Mouse (Mus musculus) midbrain, embryonic 10.5 days (tissue): ENCODE results near the gene Fndc9. TPM values are rescaled to one million over a fixed set of nuclear protein-coding genes. Genes with fewer than 3 reads are reported as not detected.

Experiments
- DNase-seq: peaks from one replicate; pipeline ENCODE4 v3.0.0-alpha.2; 2017; ENCODE audit warnings: low spot score
- H3K27ac ChIP-seq: fragments of 300-500 bp; sonication (generic); replicated peaks from 2 replicates; pipeline ENCODE4 v1.5.1; 2016; ENCODE audit warnings: mild to moderate bottlenecking
- H3K27me3 ChIP-seq: fragments of 300-500 bp; sonication (generic); 2 replicates; pipeline ENCODE4 v1.6.1; 2016; ENCODE audit warnings: low read depth, mild to moderate bottlenecking; ENCODE audit not compliant: poor library complexity, severe bottlenecking
- H3K36me3 ChIP-seq: fragments of 300-500 bp; sonication (generic); 2 replicates; pipeline ENCODE4 v1.6.1; 2016; ENCODE audit warnings: mild to moderate bottlenecking, moderate library complexity
- H3K4me1 ChIP-seq: fragments of 300-500 bp; sonication (generic); 2 replicates; pipeline ENCODE4 v1.6.1; 2016
- H3K4me3 ChIP-seq: fragments of 300-500 bp; sonication (generic); 2 replicates; pipeline ENCODE4 v1.5.1; 2016; ENCODE audit warnings: mild to moderate bottlenecking, moderate library complexity
- H3K9me3 ChIP-seq: fragments of 300-500 bp; sonication (generic); replicated peaks from 2 replicates; pipeline ENCODE4 v1.6.1; 2016; ENCODE audit warnings: mild to moderate bottlenecking
- WGBS: fragments of 180-500 bp; shearing (Covaris S2); methylation state at CpG from one replicate; pipeline ENCODE4 v1.1.7; 2016; 5-methylcytosine and 5-hydroxymethylcytosine counted together
- polyA plus RNA-seq: library from polyadenylated mRNA; unstranded; fragments of >200 nt; fragmentation: Nextera tagmentation; extraction: Ambion mirVana; gene quantifications from 2 replicates; pipeline ENCODE4 v1.2.1, GENCODE M21; 2016

Fndc9 gene
- polyA plus RNA-seq, 1 experiment from 2014 or later: 0.75 TPM

DNA sequence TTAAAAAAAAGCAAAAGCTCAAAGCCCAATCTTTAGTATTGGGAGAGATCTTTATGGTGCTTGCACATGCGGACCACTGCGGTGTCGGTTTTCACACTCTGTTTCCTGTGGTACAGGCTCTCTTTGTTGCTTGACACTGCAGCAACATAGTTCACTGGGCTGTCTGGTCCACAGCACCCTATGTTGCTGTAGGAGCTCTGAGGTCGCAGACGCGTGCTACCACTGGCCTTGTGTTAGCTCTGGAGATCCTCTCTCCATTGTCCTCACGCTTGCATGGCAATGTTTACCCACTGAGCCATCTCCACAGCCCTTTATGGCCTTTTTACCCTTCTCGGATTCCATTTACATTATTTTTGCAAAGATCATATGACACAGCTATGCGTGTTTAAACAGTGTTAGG is 34.1 kb downstream of the Fndc9 start:
- Histone ChIP-seq H3K4me3 (no peak overlapping the region), H3K36me3 (peaks cover 52% of the 10 kb centered on the region), H3K27me3 (no peaks in the 10 kb centered on the region), H3K9me3 (no peaks in the 10 kb centered on the region), H3K27ac (no peak overlapping the region), H3K4me1 (no peaks in the 10 kb centered on the region)
- no peak for DNase-seq
- WGBS: 81% methylated on average over 9 of the region's 9 CpGs

DNA sequence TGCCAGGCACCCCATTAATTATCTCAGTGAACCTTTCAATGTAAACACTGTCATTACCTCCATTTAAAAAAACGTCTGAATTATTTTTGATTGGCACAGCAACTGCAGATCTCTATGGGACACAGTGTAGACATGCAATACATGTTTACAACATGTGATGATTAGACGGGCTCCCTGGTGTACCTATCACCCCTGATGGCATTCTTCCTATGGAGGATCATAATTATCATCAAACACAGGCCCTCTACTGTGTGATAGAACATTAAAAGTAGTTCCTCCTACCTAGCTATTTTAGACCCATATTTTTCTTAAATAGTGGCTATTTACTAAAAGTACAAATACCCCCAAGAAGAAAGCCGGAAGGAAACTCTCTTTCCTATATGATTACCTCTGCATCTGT is 34.6 kb downstream of the Fndc9 start:
- Histone ChIP-seq H3K36me3 (peaks cover 57% of the 10 kb centered on the region), H3K27ac (no peak overlapping the region), H3K27me3 (no peaks in the 10 kb centered on the region), H3K4me3 (no peak overlapping the region), H3K4me1 (no peaks in the 10 kb centered on the region), H3K9me3 (no peaks in the 10 kb centered on the region)
- WGBS: 78% methylated on average over 3 of the region's 3 CpGs
- DNase-seq: no peak

DNA sequence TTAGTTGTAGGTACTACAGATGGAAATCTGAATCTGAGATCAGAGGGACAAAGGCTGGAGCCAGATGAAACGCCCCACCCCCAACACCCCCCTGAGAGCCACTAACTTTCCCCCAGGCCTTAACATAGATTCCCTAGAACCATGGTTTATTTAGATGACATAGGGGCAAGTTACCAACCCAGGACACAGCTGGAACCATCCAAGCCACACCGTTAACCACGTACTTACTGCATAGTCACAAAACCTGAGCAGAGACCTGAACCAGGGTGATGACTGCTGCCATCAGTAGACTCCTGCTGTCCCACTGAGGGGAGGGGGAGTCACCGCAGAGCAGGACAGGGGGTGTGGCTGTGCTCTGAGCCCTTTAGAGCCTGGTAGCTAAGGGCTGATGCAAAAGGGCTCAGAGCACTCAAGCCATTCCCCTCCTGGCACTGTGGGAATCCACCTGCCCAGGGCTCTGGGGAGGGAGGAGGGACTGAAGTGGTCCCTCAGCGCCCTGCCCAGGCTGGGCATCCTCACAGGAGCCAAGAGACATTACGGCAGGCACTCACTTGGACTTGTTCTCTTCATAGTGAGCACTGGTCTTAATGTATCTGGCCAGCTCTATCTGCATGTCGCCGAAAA is 36.8 kb downstream of the Fndc9 start:
- no peaks in the 10 kb centered on the region for H3K9me3 ChIP-seq
- DNase-seq: no peak
- H3K36me3 ChIP-seq: peaks cover 50% of the 10 kb centered on the region
- H3K27ac ChIP-seq: no peak overlapping the region
- no peak overlapping the region for H3K4me3 ChIP-seq
- 76% methylated on average over 8 of the region's 8 CpGs for WGBS
- no peaks in the 10 kb centered on the region for H3K4me1 ChIP-seq
- no peaks in the 10 kb centered on the region for H3K27me3 ChIP-seq

DNA sequence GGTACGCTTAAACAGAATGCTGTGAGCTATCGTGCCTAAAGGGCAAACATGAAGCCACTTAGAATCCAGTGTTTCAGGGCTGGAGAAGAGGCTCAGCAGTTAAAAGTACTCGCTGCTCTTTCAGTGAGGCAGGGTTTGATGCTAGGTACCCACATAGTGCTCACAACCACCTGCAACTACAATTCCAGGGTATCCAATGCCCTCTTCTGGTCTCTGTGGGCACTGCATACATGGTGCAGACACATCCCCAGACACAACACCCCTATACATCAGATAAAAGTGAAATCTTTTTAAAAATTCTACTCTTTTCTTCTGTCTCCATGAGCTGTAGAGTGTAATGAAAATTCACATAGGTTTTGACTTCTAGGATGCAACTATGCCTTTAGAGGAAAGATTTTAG is 38.6 kb downstream of the Fndc9 start:
- no peaks in the 10 kb centered on the region for H3K9me3 ChIP-seq
- H3K4me3 ChIP-seq: no peak overlapping the region
- DNase-seq: no peak
- H3K27me3 ChIP-seq: no peaks in the 10 kb centered on the region
- WGBS: 93% methylated on average over 3 of the region's 3 CpGs
- no peaks in the 10 kb centered on the region for H3K4me1 ChIP-seq
- peaks cover 61% of the 10 kb centered on the region for H3K36me3 ChIP-seq
- no peak overlapping the region for H3K27ac ChIP-seq

DNA sequence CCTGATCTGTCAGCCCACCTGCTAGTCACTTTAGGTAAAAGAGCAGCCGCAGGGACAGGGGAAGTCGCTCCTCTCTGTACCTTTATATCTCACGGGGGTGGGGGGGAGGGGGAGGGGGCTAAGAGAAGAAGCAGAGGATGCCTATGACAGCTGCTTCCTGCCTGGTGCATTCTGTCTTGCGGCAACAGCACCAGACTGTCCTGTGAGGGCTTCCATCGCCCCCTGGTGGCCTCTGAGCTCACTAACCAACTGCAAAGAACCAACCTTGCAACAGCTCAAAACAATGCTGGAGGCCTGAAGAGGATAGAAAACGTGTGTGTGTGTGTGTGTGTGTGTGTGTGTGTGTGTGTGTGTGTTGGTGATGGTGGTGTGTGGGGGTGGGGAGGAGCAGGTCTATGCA is 40.0 kb downstream of the Fndc9 start:
- Histone ChIP-seq H3K4me3 (no peak overlapping the region), H3K27ac (no peak overlapping the region), H3K27me3 (no peaks in the 10 kb centered on the region), H3K4me1 (no peaks in the 10 kb centered on the region), H3K9me3 (no peaks in the 10 kb centered on the region), H3K36me3 (peaks cover 67% of the 10 kb centered on the region)
- peak; percentile 74 for DNase-seq
- WGBS: 8% methylated on average over 6 of the region's 6 CpGs

DNA sequence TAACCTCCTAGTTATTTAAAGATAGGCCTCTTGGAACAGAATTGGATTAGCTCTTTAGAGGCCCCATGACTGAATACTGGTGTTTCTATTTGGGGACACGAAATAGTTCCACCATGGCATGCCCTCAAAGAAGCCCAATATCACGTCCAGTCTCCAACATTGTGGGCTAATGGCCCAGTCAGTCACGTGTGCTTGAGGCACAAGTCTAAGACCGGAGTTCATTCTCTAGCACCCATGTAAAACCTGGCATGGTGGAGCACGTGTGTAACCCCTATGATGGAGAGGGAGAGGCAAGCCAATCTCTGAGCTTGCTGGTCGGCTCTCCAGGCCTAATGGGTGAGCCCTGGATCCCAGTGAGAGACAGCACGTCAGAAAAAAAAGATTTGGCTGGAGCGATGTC is 40.8 kb downstream of the Fndc9 start:
- no peaks in the 10 kb centered on the region for H3K4me1 ChIP-seq
- H3K27me3 ChIP-seq: no peaks in the 10 kb centered on the region
- H3K36me3 ChIP-seq: peaks cover 68% of the 10 kb centered on the region
- H3K9me3 ChIP-seq: no peaks in the 10 kb centered on the region
- H3K27ac ChIP-seq: no peak overlapping the region
- 96% methylated on average over 8 of the region's 8 CpGs for WGBS
- DNase-seq: no peak
- H3K4me3 ChIP-seq: no peak overlapping the region

DNA sequence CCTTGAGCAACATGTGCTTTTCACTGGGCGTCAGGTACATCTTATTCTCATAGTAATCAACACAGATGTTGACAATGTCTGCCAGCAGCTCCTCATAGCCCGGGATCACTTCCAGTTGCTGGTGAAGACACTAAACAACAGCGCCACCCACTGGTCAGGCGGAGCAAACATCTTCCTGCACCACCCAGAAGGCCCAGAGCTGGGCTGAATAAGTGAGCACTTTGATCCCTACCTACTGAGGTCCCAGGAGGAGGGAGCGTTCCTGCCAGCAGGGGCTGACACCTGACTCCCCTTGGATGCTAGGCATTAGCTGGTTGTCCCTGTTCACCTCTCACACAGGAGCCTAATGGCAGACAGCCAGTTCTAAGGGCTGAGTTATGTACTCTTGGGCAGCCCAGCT is 41.4 kb downstream of the Fndc9 start:
- H3K9me3 ChIP-seq: no peaks in the 10 kb centered on the region
- H3K27ac ChIP-seq: 0 out of 2 replicates have a peak overlapping the region, but pooled peaks have one; percentile 2
- no peaks in the 10 kb centered on the region for H3K27me3 ChIP-seq
- H3K4me3 ChIP-seq: no peak overlapping the region
- whole genome bisulfite sequencing: 35% methylated on average over 5 of the region's 5 CpGs
- H3K36me3 ChIP-seq: peaks cover 73% of the 10 kb centered on the region
- peak; percentile 38 for DNase-seq
- no peaks in the 10 kb centered on the region for H3K4me1 ChIP-seq

DNA sequence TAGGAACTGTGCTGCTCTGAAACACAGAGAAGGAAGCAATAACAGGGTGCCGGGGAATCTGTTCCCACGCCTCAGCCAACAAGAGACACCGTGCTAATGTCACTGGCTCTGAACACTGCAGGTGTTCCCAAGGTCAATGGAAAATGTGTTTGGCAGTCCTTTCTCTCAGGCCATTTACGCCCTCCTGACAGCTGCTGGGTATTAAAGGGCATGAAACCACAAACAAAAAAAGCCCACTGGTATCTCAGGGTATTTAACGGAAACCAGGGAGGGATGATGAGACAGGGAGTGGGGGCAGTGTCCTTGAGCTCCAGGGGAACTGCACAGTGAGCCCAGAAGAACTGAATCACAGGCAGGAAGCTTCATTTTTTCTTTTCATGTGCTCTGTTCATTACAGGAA is 42.8 kb downstream of the Fndc9 start:
- Histone ChIP-seq H3K27ac (no peak overlapping the region), H3K4me1 (no peaks in the 10 kb centered on the region), H3K4me3 (no peak overlapping the region), H3K9me3 (no peaks in the 10 kb centered on the region), H3K36me3 (peaks cover 77% of the 10 kb centered on the region), H3K27me3 (no peaks in the 10 kb centered on the region)
- WGBS: 77% methylated on average over 5 of the region's 5 CpGs
- no peak for DNase-seq

DNA sequence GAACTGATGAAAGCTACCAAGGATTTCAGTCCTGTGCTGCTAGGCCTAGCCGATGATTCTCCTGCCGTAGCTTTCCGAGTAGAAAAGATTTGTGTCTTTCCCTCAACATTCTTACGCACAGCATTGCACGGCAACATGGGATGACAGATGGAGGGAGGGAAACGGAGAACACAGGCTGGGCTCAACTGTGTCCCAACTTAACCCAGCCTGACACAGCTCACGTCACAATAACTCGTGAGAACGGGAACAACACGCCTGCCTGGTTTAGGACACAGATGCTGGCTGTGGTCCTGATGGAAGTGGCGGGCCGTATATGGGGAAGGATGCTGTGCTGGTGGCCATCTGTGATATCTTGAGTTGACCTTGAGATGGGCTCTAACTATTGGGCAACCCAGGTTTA is 43.4 kb downstream of the Fndc9 start:
- WGBS: 93% methylated on average over 12 of the region's 12 CpGs

DNA sequence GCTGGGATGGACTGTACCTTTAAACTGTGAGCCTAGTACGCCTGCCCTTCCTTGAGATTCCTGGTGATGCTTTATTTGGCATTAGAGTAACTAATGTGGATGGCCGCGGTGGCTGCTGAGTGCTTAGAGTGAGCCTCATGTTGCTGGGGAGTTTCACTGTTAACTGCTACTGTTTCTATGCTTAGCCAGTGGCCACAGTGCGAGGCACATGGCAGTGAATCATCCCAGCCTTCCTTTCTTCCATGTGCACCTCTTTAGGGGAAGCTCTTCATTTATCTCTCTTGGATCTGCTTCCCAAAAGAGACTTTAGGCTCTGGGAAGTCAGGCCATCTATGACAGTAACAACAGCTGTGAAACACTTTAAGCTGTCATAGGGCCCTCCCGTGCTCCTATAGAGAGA is 47.3 kb downstream of the Fndc9 start:
- H3K27ac ChIP-seq: no peak overlapping the region
- peaks cover 63% of the 10 kb centered on the region for H3K36me3 ChIP-seq
- H3K9me3 ChIP-seq: no peaks in the 10 kb centered on the region
- no peaks in the 10 kb centered on the region for H3K4me1 ChIP-seq
- H3K27me3 ChIP-seq: no peaks in the 10 kb centered on the region
- WGBS: 93% methylated on average over 5 of the region's 5 CpGs
- H3K4me3 ChIP-seq: no peak overlapping the region
- no peak for DNase-seq

More for the DNA sequence above, 43.4 kb downstream of the Fndc9 start:
- Histone ChIP-seq H3K4me3 (no peak overlapping the region), H3K27ac (no peak overlapping the region), H3K36me3 (peaks cover 79% of the 10 kb centered on the region), H3K27me3 (no peaks in the 10 kb centered on the region), H3K4me1 (no peaks in the 10 kb centered on the region), H3K9me3 (no peaks in the 10 kb centered on the region)
- no peak for DNase-seq

DNA sequence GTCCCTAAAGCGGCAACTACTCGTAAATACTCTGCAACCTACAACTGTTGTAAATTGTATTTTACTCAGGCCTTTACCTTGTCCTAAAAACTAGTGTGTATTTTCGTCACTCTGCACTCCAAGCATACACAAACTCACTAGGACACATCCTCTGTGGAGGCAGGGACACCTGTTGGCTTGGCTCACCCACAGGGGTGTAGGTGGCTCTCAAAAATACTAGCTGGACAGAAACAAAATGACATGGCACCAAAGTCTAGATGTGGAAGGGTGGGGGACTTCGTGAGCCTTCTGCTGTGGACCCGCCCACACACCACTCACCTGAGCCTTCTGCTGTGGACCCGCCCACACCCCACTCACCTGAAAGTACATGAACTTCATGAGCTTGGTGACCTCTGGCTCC is 48.5 kb downstream of the Fndc9 start:
- H3K4me1 ChIP-seq: peaks cover 4% of the 10 kb centered on the region; the same call in 1 of the 2 replicates
- no peak for DNase-seq
- H3K4me3 ChIP-seq: no peak overlapping the region
- WGBS: 87% methylated on average over 6 of the region's 6 CpGs
- no peaks in the 10 kb centered on the region for H3K27me3 ChIP-seq
- peaks cover 62% of the 10 kb centered on the region for H3K36me3 ChIP-seq
- H3K9me3 ChIP-seq: no peaks in the 10 kb centered on the region
- no peak overlapping the region for H3K27ac ChIP-seq

DNA sequence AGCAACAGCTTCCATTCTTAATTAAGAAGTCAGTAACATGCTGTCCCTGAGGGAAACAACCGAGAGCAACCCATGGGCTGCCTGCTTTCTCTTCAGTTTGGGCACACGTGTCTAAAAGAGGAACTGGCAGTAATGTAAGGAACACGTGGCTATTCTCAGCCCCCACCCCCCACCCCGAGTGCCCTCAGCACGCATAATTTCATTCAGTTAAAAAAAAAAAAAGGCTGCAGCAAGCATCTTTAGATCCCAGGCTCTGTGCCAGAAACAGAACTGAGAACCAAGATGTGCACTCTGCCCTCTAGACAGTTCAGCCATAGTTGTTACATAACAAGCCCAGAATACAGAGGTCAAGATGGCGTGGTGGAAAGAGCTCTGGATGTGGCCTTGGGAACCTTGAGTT is 51.5 kb downstream of the Fndc9 start:
- H3K36me3 ChIP-seq: peaks cover 47% of the 10 kb centered on the region
- H3K4me3 ChIP-seq: no peak overlapping the region
- no peak overlapping the region for H3K27ac ChIP-seq
- DNase-seq: no peak
- H3K27me3 ChIP-seq: peaks cover 9% of the 10 kb centered on the region; the same call in 1 of the 2 replicates
- H3K4me1 ChIP-seq: peaks cover 23% of the 10 kb centered on the region
- 83% methylated on average over 6 of the region's 6 CpGs for WGBS
- no peaks in the 10 kb centered on the region for H3K9me3 ChIP-seq

DNA sequence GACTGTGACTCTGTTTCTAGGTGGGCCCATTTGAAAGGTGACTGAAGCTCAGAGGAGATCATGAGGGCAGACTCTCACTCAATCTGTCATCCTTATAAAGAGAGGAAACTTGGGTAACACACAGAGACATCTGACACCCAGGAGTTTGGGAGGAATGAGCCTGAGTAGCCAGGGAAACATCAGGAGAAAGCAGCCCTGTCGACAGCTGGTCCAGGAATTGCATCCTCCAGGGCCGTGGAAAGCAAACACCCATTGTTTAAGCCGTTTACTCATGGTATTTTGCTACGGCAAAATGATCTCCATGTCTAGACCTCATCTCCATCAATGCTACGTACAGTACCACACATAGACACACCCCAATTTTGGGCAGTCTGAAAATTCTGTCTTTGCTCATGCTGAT is 52.8 kb downstream of the Fndc9 start:
- Histone ChIP-seq H3K27ac (no peak overlapping the region), H3K4me1 (peaks cover 27% of the 10 kb centered on the region), H3K36me3 (peaks cover 34% of the 10 kb centered on the region), H3K4me3 (no peak overlapping the region), H3K27me3 (peaks cover 9% of the 10 kb centered on the region; the same call in 1 of the 2 replicates), H3K9me3 (no peaks in the 10 kb centered on the region)
- 78% methylated on average over 5 of the region's 5 CpGs for WGBS
- DNase-seq: no peak

DNA sequence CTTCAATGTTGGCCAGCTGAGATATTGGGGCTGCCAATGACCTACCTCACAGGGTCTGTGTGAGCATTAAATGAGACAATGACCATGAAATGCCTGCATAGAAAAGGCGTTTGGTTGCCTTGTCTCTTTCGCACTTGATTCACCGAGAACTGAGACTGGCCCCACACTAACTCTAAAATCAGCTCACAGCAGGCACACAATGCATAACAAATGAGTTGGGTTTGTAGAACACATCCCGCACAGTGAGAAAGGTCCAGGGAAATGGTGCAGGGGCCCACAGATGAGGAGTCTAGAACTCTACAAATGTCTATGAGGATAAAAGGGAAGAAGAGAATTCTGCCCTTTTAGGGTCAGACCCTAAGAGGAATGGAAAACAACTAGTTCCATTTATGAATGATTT is 53.7 kb downstream of the Fndc9 start:
- Histone ChIP-seq H3K36me3 (peaks cover 26% of the 10 kb centered on the region), H3K4me1 (peaks cover 27% of the 10 kb centered on the region), H3K9me3 (no peaks in the 10 kb centered on the region), H3K27me3 (peaks cover 14% of the 10 kb centered on the region; the same call in 1 of the 2 replicates), H3K27ac (no peak overlapping the region), H3K4me3 (no peak overlapping the region)
- no peak for DNase-seq
- WGBS: 60% methylated on average over 4 of the region's 4 CpGs
